Mouse (Mus musculus): ENCODE data around the gene Ush2a. TPM values are rescaled to one million over a fixed set of nuclear protein-coding genes. Genes with fewer than 3 reads are reported as not detected.

Ush2a gene
- total RNA-seq (2015; ENCODE audit: low replicate concordance) (not detected in 2 replicates), total RNA-seq (2017; ENCODE audit: low replicate concordance) (not detected in 2 replicates)

GRCm38 (mm10) chr1:188261903-188262682, at the start of gene Ush2a:
Gene Ush2a, plus strand, starts transcription at chr1:188262023.
- no peak for ATAC-seq (replicated peaks; ENCODE audit: low FRiP score, poor library complexity, severe bottlenecking)

- ATAC-seq (replicated peaks; ENCODE audit: low FRiP score, poor library complexity, severe bottlenecking): no peak
These were observed 46.8 kb upstream of the Ush2a start for GRCm38 (mm10) chr1:188214885-188215611.

- no peak for ATAC-seq (replicated peaks; ENCODE audit: low FRiP score, poor library complexity, severe bottlenecking)
These were observed 40.5 kb upstream of the Ush2a start for GRCm38 (mm10) chr1:188221226-188221792.

GRCm38 (mm10) chr1:188233036-188233724, 28.6 kb upstream of the Ush2a start:
- ATAC-seq (replicated peaks; ENCODE audit: low FRiP score, poor library complexity, severe bottlenecking): no peak

GRCm38 (mm10) chr1:188238636-188239035, 23.2 kb upstream of the Ush2a start:
- no peak for ATAC-seq (replicated peaks; ENCODE audit: low FRiP score, poor library complexity, severe bottlenecking)

GRCm38 (mm10) chr1:188241766-188242165, 20.1 kb upstream of the Ush2a start:
- ATAC-seq (replicated peaks; ENCODE audit: low FRiP score, poor library complexity, severe bottlenecking): no peak

- ATAC-seq (replicated peaks; ENCODE audit: low FRiP score, poor library complexity, severe bottlenecking): no peak
These were observed 4.3 kb upstream of the Ush2a start for GRCm38 (mm10) chr1:188257500-188257899.

- no peak for ATAC-seq (replicated peaks; ENCODE audit: low FRiP score, poor library complexity, severe bottlenecking)
These were observed 1.3 kb upstream of the Ush2a start for GRCm38 (mm10) chr1:188260259-188261107.

GRCm38 (mm10) chr1:188267127-188267722, 5.4 kb downstream of the Ush2a start:
- ATAC-seq (replicated peaks; ENCODE audit: low FRiP score, poor library complexity, severe bottlenecking): no peak

GRCm38 (mm10) chr1:188269071-188269470, 7.2 kb downstream of the Ush2a start:
- ATAC-seq (replicated peaks; ENCODE audit: low FRiP score, poor library complexity, severe bottlenecking): no peak

- no peak for ATAC-seq (replicated peaks; ENCODE audit: low FRiP score, poor library complexity, severe bottlenecking)
These were observed 51.5 kb downstream of the Ush2a start for GRCm38 (mm10) chr1:188313303-188313702.

- no peak for ATAC-seq (replicated peaks; ENCODE audit: low FRiP score, poor library complexity, severe bottlenecking)
These were observed 54.8 kb downstream of the Ush2a start for GRCm38 (mm10) chr1:188316574-188316973.

GRCm38 (mm10) chr1:188320204-188320603, 58.4 kb downstream of the Ush2a start:
- no peak for ATAC-seq (replicated peaks; ENCODE audit: low FRiP score, poor library complexity, severe bottlenecking)

GRCm38 (mm10) chr1:188321534-188321933, 59.7 kb downstream of the Ush2a start:
- no peak for ATAC-seq (replicated peaks; ENCODE audit: low FRiP score, poor library complexity, severe bottlenecking)

GRCm38 (mm10) chr1:188330406-188330805, 68.6 kb downstream of the Ush2a start:
- no peak for ATAC-seq (replicated peaks; ENCODE audit: low FRiP score, poor library complexity, severe bottlenecking)

GRCm38 (mm10) chr1:188333936-188334335, 72.1 kb downstream of the Ush2a start:
- no peak for ATAC-seq (replicated peaks; ENCODE audit: low FRiP score, poor library complexity, severe bottlenecking)

GRCm38 (mm10) chr1:188347762-188348161, 85.9 kb downstream of the Ush2a start:
- ATAC-seq (replicated peaks; ENCODE audit: low FRiP score, poor library complexity, severe bottlenecking): no peak

GRCm38 (mm10) chr1:188354726-188355125, 92.9 kb downstream of the Ush2a start:
- no peak for ATAC-seq (replicated peaks; ENCODE audit: low FRiP score, poor library complexity, severe bottlenecking)

- ATAC-seq (replicated peaks; ENCODE audit: low FRiP score, poor library complexity, severe bottlenecking): no peak
These were observed 101.7 kb downstream of the Ush2a start for GRCm38 (mm10) chr1:188363548-188363947.
